Comparison of ENCODE assay signal across 17 mouse cellular contexts in the genomic region with DNA sequence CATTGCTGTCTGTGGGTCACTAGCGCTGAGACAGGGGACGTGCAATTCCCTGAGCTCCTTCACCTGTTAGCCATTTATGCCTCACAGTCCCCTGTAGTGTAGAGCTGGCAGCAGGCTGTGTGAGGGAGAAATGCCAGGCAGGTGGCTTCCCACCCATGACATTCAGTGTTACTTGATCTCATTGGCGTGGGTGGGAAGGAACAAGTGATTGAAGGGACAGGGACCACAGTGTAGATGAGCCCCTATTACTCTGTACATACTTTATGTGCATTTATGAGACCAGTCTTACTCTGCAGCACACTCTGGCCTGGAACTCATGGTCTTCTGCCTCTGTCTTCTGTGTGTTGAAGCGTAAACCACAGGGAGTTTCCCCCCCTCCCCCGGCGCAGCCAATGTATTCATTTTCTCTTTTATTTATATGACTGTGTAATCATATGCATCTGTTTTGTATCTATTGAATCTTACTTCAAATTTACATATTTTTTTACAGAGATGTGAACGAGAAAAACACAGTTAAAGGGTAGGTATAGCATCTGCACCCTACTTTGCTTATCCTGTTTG.
"Had no signal": no experiment of that assay in that cellular context is flagged by ENCODE, and none has a peak within 500 bp of the region (broad histone marks: within the 10 kb centered on the region; RNA-seq: fewer than 3 reads in every experiment).

No protein-coding gene starts in this region.

- H3K27me3 ChIP-seq: limb, embryonic 13.5 days; liver, embryonic 13.5 days; stomach, embryonic 15.5 days had no signal

- H3K4me1 ChIP-seq: liver, embryonic 13.5 days had no signal

- H3K9ac ChIP-seq: limb, embryonic 13.5 days; liver, embryonic 13.5 days; stomach, embryonic 15.5 days had no signal

- H3K36me3 ChIP-seq: limb, embryonic 10.5 days had no signal

- DNase-seq: kidney, adult 8-10 months; kidney, postnatal 14 days; layer of hippocampus, adult 9-11 months; liver; liver, embryonic 13.5 days; lung, adult 2 months; lung, postnatal 4 days; midbrain, embryonic 14.5 days; right cerebral cortex, adult 18-20 months; right cerebral cortex, postnatal 14 days; right cerebral cortex, postnatal 4 days; thymus, postnatal 36 days had no signal

- H3K4me3 ChIP-seq: layer of hippocampus, adult 2 months; limb, embryonic 10.5 days; limb, embryonic 13.5 days; liver, embryonic 13.5 days; stomach, embryonic 15.5 days had no signal

- H3K4me2 ChIP-seq: limb, embryonic 13.5 days; liver, embryonic 13.5 days; midbrain, embryonic 11.5 days; stomach, embryonic 15.5 days had no signal

- H3K9me3 ChIP-seq: limb, embryonic 10.5 days; limb, embryonic 13.5 days; liver, embryonic 13.5 days; stomach, embryonic 15.5 days had no signal

- H3K27ac ChIP-seq: layer of hippocampus, adult 2 months; limb, embryonic 10.5 days; limb, embryonic 13.5 days; liver, embryonic 13.5 days; stomach, embryonic 15.5 days had no signal
